Mouse (Mus musculus) CD4-positive helper T cell, adult 2 months (primary cell): ENCODE measurements at regions not wholly inside any gene's neighbourhood (a gene's known extent, or its start where the extent isn't known, plus 50 kb on each side); places are given as distances from the start of the nearest gene placed in this dataset.

Experiments
- DNase-seq: peaks from one replicate; pipeline ENCODE4 v3.0.0-alpha.2; 2012; ENCODE audit warnings: low read depth, missing footprints, low spot score

DNA sequence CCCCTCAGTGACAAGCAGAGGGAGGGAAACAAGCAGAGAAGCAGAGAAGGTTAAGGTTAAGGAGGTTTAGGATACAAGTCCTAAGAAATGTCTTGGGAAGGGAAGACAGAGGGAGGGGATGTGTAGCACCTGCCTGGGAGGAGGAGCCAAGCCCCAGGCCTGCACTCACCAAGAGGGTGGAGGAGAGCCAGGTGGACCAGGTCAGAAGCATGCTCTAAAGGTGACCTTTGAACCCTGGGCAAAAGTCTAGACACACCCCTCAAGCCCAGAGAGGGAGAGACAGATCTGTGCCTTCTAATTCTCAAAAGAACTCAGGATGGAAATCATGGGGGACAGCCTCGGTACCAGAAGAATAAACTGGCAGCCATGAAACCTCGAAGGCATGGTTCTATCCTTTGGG, 54.4 kb upstream of the Calm2 start:
- no peak for DNase-seq

DNA sequence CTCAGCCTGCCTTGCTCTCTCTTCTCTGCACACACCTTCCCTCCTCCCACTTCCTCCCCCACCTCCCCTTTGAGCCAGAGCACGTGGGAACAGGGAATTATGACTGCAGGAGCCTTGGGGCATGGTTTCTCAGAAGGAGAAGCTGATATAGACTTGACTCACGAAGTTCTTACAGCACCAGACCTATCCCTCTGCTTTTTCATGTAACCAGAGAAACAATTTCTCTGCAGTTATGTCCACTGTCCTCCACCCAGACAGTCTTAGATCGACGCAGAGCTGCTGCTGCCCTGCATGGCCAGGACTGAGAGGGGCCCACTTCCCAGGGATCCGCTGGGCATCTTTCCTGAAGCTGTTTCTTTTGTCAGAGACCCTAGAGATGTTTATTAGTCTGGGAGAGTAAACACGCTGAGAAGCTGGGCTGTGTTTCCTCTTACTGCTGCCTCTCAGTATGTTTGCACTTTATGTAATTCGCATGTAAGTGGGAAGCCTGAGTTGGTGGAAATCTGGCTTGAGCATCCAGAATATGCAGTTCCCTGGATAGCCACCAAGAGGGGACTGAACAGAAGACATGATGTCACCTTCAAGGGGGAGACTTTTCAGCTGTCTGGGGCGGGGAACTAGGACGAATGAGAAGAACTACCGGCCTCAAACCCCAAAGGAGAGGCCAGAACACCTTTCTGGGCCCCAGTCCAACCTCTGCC, 55.1 kb upstream of the Calm2 start:
- DNase-seq: no peak

DNA sequence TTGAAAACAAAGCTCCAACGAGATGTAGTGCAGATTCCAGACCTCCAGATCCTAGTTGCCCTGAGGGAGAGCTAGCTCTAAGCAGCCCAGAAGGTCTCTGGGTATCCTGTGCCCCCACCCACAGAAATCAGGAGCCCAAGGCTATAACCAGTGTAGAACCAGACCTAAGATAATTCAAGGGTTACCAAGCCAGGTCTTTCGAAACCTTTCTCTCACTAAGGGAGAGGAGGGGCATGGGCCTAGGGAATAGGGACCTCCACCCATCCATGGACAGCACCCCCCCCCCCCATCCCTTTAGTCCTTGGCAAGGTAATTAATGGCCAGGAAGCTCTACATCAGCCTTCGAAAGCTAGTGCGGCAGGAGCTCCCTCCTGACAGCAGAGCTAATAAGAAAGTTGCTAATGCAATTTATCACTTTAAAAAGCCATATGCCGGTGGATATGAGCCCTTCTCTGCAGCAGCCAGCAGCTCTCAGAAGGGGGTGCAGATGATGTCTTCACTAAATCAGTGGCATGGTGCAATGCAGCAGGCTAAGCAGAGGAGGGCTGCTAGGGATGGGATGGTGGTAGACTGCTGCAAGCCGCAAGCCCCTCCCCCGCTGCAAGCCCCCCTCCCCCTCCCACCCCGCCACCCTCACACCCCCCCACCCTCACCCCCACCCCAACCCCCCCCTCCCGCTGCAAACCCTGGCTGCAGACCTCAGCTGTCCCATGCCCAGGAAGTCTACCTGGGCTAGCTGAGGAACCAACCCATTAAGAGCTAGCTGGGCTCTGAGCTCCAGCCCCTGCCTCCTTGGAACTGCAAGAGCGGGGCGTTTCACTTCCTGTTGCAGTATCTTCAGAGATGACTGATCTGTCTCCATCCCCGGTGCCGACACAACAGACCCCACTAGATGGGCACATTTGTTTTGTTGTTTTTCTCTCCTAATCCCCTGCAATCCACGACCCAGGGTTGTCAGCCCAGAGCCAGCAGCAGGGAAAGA, 55.9 kb upstream of the Calm2 start:
- peak; percentile 13 for DNase-seq

DNA sequence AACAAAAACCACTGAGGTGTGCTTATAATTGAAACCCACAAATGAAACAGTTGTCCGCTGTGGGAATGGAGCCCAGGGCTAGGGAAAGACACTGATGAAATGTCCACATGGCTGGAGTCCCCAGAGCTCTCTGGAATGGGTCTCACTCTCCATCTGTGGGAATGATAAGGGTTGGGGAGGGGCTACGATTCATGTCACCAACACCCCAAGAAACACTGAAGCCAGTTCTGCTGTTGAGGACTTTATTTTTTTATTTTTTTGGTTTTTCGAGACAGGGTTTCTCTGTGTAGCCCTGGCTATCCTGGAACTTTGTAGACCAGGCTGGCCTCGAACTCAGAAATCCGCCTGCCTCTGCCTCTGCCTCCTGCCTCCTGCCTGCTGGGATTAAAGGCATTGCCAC, 56.8 kb upstream of the Calm2 start:
- DNase-seq: no peak

DNA sequence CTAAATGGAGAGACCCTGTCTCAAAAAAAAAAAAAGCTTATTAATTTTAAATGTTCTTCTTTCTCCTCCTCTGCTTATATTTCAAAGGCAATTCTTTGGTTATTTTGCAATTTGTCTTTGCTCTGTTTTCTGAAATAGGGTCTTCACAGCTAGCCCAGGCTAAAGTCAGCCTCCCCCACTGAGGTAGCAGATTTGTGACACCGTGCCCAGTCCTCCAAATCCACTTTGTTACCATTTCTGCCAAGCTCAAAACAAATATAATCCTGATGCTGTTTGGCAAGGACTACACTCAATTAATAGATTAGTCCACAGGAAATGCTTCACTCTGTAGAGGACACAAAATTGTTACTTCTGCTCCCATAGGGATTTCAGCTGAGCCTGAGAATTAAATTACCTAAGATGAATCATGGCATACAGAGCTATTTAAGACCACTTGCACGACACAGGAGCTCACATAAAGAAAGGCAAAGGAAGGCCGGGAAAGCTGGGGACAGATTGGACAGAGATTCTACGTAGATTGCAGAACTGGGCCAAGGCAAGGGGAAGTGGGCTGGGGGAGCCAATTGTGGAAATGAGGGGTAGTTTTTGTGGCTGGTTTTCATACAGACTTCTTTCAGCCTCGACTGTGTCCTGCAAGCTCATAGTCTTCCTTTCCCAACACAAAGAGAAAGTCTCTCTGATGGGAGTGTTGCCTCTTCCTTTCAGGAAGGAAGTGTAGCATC, 58.4 kb upstream of the Calm2 start:
- DNase-seq: no peak

DNA sequence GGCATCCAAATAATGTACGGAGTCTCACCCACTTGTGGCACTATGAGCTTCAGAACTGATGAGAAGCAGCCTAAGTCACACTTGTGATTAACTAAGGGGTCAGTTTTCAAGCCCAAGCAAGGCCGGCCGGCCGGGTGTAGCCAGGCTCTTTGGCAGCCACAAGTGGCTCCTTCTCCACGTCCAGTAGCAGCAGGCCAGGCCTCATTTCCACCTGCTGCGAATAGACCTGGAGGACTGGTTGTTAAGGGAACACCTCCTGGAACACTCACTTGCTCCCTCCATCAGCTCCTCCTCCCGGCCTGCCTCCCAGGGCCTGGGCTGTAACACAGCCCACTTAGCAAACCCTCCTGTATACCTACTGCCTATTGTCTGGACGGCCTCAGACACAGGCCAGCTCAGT, 61.1 kb upstream of the Calm2 start:
- no peak for DNase-seq

DNA sequence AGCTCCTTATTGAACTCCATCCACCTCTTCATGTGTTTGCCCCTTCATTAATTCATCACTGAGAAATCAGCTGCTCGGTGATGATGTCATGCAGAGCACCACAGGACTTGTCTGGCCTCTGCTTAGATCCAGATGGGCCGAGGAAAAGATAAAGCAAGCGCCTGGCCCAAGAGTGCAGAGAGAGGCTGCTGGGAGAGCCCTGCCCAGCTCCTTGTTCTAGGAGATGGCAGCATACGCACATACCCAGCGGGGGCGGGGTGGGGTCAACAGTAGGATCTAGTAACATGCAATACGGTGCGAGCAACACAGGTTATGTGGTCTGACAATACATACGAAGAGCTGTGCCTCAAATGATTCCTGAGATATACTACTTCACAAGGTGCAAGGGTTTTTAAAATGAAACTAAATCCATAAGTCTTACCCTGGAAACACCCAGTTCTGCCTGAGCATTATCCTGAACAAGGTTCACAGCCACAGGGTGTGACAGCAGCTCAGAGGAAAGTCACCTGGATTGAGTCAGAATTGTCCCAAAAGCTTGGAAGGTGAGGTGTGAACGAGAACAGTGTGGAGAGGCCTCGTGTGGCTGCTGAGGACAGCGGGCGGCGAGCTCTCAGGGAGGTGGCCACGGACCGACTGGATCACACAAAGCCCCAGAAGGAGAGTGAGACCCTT, 62.0 kb upstream of the Calm2 start:
- DNase-seq: no peak

DNA sequence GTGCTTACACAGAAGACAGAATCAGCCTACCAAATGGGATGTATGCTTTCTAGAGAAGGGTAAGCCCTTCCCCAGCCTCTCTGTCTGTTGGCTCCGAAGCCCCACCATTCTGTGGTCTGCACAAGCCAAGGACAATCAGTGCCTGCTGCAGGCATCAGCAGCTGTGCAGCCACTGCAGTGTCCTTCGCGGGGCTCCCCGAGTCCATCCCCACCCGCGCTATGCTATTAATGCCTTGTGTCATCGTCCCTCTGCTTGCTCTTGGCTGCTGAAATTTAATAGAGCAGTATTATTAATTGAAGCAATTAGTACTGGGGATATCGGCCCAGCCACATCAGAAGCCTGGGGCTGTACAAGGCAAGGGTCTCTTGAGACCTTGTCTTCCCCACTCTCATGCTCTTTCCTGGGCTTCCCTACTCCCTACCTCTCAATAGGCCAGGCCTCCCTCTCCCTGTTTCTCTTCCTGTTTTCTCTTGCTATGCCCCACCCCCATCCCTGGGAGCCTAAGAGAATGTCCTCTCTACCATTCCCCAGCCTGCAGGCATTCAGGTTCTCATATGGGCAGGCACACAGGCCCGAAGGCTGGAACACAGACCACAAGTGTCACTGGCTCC, 65.4 kb upstream of the Calm2 start:
- no peak for DNase-seq

DNA sequence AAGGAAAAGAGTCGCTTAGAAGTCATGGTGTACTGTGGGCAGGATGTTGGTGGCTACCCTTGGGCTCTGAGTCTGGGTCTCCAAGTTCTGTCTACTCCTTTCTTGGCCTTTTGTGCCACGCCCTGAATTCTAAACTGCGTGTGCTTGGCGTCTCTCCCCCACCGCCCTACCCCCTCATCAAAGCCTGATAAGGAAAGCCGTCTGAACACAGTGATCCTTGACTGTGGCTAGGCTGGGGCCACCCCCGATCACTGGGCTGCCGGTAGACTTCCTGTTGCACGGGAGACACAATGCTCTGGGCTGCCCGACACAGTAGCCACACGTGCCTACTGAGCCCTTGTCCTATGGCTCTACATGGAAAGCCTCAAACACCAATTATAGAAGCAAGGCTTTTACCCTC, 67.1 kb upstream of the Calm2 start:
- peak; percentile 35 for DNase-seq

DNA sequence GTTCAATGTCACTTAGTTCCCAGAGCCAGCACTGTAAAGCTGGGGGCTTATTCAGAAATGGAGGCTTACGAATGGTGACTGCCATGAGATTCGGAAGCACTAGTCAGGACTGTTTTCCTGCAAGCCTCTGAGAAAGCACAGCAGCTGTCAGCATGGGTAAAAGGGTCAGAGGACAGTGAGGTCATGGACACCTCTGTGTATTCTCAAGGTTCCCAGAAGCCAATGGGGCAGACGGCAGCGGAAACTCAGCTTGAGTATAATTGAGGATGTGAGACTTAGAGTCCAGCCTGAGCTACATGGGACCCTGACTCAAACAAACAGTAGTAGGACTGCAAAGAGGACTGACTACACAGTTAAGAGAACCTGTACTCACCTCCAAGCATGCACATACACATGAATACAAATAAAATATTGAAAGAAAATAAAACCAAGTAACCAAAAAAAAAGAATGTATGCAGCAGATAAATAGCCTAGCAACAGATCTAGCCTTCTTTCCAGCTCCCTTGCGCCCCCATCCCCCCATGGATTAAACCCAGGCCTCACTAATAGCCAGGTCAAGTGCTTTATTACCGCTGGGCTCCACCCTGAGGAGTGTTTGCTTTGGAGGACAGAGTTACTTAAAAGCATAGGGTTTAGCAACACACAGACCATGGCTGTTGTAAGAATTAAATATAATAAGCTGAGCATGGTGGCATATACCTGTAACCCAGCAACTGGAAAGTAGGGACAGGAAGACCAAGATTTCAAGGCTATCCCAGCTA, 67.8 kb upstream of the Calm2 start:
- no peak for DNase-seq

DNA sequence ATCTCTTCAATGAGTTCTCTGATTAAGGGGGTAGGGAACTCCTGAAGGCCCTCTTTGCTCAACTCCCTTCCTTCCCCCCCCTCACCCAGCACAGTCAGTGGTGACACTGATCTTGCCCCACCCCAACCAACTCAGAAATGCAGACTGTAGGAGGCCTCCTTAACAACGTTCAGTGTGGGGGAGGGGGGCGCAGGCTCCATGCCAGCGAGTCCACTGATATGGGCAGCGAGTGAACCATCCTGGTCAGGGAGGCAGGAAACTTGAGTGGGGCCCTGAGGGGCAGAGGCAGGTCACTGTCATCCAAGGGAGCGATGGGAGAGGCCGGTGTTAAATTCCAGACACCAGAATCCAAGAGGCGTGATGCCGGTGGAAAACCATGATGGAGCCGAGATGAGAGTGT, 70.5 kb upstream of the Calm2 start:
- no peak for DNase-seq

DNA sequence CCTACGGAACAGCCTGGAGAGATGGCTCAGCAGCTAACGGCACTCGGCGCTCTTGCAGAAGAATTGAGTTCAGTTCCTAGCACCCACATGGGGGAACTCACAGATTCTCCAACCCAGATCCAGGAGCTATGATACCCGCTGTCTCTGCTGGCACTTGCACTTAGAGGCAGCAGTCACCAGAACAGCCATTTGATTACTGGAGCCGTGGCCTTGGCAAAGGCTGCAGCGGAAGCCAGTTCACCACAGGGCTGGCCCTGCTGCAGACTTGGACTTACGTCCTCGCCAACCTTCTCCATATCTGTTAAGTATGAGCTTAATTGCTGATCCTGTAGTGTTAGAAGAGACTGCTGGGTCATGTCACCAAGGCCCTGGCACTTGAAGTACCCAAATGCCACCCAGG, 72.7 kb upstream of the Calm2 start:
- DNase-seq: no peak

DNA sequence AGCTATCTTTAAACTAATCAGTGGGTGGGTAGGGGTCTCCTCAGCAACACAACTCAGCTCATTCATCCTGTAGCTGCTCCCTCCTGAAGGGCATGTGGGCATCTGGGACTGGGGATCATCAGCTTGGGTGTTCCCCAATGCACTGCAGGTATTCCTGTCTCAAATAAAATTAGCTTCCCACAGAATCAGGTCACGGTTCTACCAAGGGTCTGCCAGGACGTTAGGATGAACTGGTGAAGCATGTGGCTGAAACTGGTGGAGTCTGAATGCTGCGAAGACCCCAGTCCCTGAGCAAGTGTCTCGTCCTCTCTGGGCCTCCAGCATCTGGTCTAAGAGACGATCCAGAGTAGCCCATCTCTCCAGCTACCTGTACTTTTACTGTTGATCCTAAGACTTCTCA, 74.1 kb upstream of the Calm2 start:
- DNase-seq: no peak

DNA sequence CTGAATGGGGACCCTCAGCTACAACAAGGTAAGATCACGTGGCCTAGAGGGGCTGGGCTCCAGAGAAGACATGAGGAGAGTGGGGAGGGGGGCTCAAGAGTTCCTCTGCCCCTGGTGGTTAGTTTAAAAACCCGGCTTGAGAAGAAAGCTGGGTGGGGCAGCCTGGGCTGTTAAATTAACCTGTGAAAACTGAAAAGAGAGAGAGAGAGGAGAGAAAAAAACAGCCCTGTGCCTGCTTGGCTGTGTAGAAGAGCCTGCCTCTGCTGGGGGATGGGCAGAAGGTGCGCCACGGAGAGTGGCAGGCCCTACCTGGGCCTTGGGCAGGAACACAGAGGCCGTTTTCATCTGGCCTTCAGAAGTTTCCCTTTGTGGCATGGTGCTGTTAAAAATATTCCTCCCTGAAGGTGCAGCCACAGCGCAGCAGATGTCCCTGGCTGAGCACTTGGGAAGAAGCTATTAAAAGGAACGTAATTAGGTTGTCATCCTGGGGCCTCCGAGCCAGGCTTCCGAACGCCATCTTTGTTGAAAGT, 75.0 kb upstream of the Calm2 start:
- DNase-seq: no peak

DNA sequence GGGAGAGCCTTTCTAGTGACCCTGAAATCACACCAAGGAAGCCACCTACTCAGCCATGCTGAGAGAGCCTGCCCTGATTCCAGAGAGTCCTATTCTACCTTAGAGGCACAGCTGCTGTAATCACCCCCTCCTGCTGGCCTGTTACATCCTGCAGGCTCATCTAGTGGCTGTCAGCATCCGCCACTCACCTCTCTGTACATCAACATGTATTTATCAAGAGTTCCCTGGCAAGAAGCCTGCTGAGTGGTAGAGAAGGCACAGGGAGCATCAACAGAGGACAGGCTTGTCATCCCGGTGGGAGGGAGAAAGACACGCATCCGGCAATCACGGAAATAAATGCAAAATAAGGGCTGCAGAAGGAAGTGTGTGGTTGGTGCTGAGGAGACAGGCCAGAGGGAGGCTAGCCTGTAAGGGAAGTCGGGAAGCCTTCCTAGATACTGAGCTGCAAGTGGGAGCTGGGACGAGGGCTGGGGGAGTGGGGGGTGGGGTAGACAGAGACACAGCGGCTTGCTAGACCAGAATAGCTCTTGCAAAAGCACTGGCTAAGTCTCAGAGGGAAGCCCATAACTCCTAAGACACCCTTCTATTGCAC, 75.9 kb upstream of the Calm2 start:
- no peak for DNase-seq

DNA sequence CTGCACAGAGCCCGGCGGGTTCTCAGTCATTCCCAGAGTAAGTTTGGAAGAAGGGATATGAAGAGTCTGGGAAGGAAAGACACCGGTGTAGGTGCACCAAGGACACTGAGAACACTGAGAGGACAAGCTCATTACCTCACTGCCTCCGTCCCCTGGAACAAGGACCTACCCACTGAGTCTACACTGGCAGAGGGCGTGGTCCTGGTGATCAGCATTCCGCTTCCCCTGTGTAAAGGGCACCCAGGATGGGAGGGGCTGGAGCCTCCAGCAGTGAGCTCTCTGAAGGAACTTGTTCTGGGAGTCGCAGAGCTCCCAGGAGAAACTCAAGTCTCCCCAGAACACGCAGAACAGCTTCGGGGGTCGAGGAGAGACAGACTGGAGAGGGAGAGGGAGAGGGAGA, 76.9 kb upstream of the Calm2 start:
- no peak for DNase-seq

DNA sequence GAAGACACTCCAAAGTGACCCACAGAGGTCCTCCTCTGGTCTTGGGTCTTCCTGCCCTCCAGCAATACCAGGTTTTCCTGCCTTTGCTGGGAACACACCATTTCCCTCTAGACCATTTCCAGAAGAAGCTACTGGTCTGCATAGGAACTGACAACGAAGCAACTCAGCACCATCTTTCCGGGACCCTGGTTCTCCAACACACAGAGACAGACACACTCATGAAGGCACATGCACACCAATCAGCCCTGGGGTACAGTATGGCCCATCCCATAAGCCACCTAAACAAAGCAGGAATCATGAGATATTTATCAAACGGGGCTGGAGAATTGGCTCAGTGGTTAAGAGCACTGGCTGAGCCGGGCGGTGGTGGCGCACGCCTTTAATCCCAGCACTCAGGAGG, 80.4 kb upstream of the Calm2 start:
- DNase-seq: no peak

DNA sequence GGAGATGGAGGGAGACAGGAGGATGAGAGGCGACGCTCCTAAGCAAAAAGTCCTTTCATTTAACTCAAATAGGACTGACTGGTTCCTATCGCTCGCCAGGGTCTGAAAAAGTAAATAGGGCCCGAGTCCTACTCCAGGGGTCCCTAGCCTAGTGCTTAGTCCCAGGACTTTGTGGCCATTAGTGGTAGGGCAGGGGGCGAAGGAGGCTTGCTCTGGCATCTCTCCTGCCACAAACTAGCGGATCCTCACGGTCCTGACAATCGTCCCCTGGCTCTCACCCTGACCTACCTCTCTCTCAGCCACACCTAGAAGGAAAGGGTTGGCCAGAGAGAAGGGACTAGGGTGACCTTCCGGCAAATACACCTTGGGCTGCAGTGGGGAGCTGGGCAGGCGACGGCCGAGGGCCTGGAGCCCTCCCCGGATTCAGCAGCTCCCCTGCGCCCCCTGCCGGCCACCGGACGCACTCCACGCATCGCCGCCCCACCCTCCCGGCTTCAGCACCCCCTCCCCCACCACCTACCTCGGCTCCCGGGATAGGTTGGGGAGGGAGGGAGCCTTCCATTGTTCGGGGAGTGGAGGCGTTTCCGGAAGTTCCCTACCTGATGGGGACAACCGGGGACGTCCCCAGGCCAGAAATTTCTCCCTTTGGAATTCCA, 83.6 kb upstream of the Calm2 start:
- DNase-seq: peak; percentile 59

DNA sequence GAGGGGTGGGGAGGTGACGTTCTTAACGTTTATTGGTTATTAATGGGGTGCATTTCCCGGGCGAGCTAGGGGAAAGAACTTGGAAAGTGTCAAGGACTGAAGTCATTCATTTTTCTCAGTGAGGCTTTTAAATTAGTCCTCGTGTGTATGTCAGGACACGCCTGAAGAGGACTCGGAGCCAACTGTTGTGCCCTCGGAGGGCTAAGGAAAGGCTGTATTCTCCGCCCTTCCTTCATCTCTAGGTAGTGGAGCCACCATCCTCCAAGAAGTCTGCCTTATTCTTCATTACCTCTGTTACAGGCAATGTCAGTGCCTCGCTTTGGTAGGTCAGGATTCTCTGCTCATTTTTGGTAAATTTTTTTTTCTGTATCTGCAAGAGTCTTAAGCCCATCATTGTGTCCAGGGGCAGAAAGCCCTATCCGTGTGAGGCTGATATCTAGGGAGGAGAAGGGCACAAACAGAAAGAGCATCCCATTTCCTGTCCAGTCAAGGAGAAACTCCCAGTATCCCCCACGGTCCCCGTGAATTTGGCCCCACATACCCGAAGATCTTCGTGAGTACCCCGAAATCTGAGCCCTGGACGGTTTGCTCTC, 84.2 kb upstream of the Calm2 start:
- no peak for DNase-seq
